Mouse (Mus musculus) limb, embryonic 13.5 days (tissue): ENCODE results near the gene Numa1. TPM values are rescaled to one million over a fixed set of nuclear protein-coding genes. Genes with fewer than 3 reads are reported as not detected.

Experiments
- ATAC-seq: fragments of 200-750 bp; cut with Nextera tagmentation; 2 replicates; pipeline ENCODE4 v1.8.0; 2017; ENCODE audit warnings: low read depth, moderate number of reproducible peaks, moderate TSS enrichment; ENCODE audit not compliant: low FRiP score
- H3K27ac ChIP-seq: fragments of 300-500 bp; sonication (generic); 2 replicates; pipeline ENCODE4 v1.5.1; 2015; ENCODE audit warnings: inconsistent platforms, mild to moderate bottlenecking, moderate library complexity
- H3K27me3 ChIP-seq: fragments of 300-500 bp; sonication (generic); 2 replicates; pipeline ENCODE4 v1.6.1; 2015; ENCODE audit warnings: mild to moderate bottlenecking, inconsistent platforms
- H3K36me3 ChIP-seq: fragments of 300-500 bp; sonication (generic); 2 replicates; pipeline ENCODE4 v1.6.1; 2015; ENCODE audit warnings: inconsistent platforms, mild to moderate bottlenecking, moderate library complexity
- H3K4me1 ChIP-seq: fragments of 300-500 bp; sonication (generic); 2 replicates; pipeline ENCODE4 v1.6.1; 2015; ENCODE audit warnings: inconsistent platforms
- H3K4me2 ChIP-seq: fragments of 300-500 bp; sonication (generic); replicated peaks from 2 replicates; pipeline ENCODE4 v1.6.1; 2015; ENCODE audit warnings: inconsistent platforms, mild to moderate bottlenecking, moderate library complexity
- H3K4me3 ChIP-seq: fragments of 300-500 bp; sonication (generic); 2 replicates; pipeline ENCODE4 v1.5.1; 2015; ENCODE audit warnings: moderate library complexity, mild to moderate bottlenecking, inconsistent platforms
- H3K9ac ChIP-seq: fragments of 300-500 bp; sonication (generic); 2 replicates; pipeline ENCODE4 v1.6.1; 2015; ENCODE audit warnings: mild to moderate bottlenecking, inconsistent platforms
- H3K9me3 ChIP-seq: fragments of 300-500 bp; sonication (generic); 2 replicates; pipeline ENCODE4 v1.6.1; 2016; ENCODE audit warnings: inconsistent platforms
- WGBS: fragments of 180-500 bp; shearing (Covaris S2); methylation state at CpG from one replicate; pipeline ENCODE4 v1.1.7; 2015; 5-methylcytosine and 5-hydroxymethylcytosine counted together
- polyA plus RNA-seq: library from polyadenylated mRNA; unstranded; fragments of >200 nt; fragmentation: Nextera tagmentation; extraction: Ambion mirVana; gene quantifications from 2 replicates; pipeline ENCODE4 v1.2.1, GENCODE M21; 2015

The Numa1 gene
- polyA plus RNA-seq, 1 experiment from 2014 or later, result 96.2 TPM

- Histone ChIP-seq H3K4me1 (no peaks in the 10 kb centered on the region), H3K27ac (peak overlapping the region; percentile 15; the same call in 1 of the 2 replicates), H3K9ac (no peak overlapping the region), H3K9me3 (no peaks in the 10 kb centered on the region), H3K4me3 (no peak overlapping the region), H3K36me3 (peaks cover 95% of the 10 kb centered on the region), H3K27me3 (no peaks in the 10 kb centered on the region), H3K4me2 (no peak overlapping the region)
- WGBS, result 95% methylated on average over 15 of the region's 15 CpGs
- no peak for ATAC-seq
Measured at GRCm38 (mm10) chr7:101999461-102000151, 65.7 kb downstream of the Numa1 start.

DNA sequence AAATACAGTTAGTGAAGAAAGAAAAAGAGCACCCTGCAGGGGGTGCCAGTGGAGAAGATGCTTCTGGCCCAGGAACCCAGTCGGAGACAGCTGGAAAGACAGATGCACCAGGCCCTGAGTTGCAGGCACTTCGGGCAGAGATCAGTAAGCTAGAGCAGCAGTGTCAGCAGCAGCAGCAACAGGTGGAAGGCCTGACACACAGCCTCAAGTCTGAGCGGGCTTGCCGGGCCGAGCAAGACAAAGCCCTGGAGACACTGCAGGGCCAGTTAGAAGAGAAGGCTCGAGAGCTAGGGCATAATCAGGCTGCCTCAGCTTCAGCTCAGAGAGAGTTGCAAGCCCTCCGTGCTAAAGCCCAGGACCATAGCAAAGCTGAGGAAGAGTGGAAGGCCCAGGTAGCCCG is 66.4 kb downstream of the Numa1 start:
- WGBS, result 85% methylated on average over 8 of the region's 8 CpGs
- H3K27ac ChIP-seq, result 0 out of 2 replicates have a peak overlapping the region, but pooled peaks have one; percentile 72

DNA sequence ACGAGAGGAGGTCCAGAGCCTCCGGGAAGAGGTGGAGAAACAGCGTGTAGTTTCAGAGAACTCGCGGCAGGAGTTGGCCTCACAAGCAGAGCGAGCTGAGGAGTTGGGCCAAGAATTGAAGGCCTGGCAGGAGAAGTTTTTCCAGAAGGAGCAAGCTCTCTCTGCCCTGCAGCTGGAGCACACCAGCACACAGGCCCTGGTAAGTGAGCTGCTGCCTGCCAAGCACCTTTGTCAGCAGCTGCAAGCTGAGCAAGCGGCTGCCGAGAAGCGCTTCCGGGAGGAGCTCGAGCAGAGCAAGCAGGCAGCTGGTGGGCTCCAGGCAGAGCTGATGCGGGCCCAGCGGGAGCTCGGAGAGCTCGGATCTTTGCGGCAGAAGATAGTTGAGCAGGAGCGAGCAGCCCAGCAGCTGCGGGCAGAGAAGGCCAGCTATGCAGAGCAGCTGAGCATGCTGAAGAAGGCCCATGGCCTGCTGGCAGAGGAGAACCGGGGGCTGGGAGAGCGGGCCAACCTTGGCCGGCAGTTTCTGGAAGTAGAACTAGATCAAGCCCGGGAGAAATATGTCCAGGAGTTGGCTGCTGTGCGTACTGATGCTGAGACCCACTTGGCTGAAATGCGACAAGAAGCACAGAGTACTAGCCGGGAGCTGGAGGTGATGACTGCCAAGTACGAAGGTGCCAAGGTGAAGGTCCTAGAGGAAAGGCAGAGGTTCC is 67.2 kb downstream of the Numa1 start:
- H3K4me3 ChIP-seq, result no peak overlapping the region
- 90% methylated on average over 26 of the region's 26 CpGs for WGBS
- H3K9ac ChIP-seq, result no peak overlapping the region
- no peaks in the 10 kb centered on the region for H3K9me3 ChIP-seq
- no peaks in the 10 kb centered on the region for H3K4me1 ChIP-seq
- ATAC-seq, result peak; percentile 52; the same call in 1 of the 2 replicates
- H3K27me3 ChIP-seq, result no peaks in the 10 kb centered on the region
- peaks cover 95% of the 10 kb centered on the region for H3K36me3 ChIP-seq
- peak overlapping the region; percentile 72; the same call in 1 of the 2 replicates for H3K27ac ChIP-seq
- H3K4me2 ChIP-seq, result no peak overlapping the region

More for the DNA sequence above, 66.4 kb downstream of the Numa1 start:
- Histone ChIP-seq H3K9ac (no peak overlapping the region), H3K4me1 (no peaks in the 10 kb centered on the region), H3K9me3 (no peaks in the 10 kb centered on the region), H3K27me3 (no peaks in the 10 kb centered on the region), H3K36me3 (peaks cover 95% of the 10 kb centered on the region), H3K4me3 (no peak overlapping the region), H3K4me2 (no peak overlapping the region)
- ATAC-seq, result peak; percentile 52; the same call in 1 of the 2 replicates

- Histone ChIP-seq H3K9ac (no peak overlapping the region), H3K4me2 (no peak overlapping the region), H3K27me3 (no peaks in the 10 kb centered on the region), H3K27ac (no peak overlapping the region), H3K4me1 (no peaks in the 10 kb centered on the region; the same call in 1 of the 2 replicates), H3K9me3 (no peaks in the 10 kb centered on the region), H3K4me3 (no peak overlapping the region), H3K36me3 (peaks cover 97% of the 10 kb centered on the region)
- WGBS, result 79% methylated on average over 1 of the region's 1 CpGs
- no peak for ATAC-seq
Measured at GRCm38 (mm10) chr7:102006520-102006919, 72.6 kb downstream of the Numa1 start.

DNA sequence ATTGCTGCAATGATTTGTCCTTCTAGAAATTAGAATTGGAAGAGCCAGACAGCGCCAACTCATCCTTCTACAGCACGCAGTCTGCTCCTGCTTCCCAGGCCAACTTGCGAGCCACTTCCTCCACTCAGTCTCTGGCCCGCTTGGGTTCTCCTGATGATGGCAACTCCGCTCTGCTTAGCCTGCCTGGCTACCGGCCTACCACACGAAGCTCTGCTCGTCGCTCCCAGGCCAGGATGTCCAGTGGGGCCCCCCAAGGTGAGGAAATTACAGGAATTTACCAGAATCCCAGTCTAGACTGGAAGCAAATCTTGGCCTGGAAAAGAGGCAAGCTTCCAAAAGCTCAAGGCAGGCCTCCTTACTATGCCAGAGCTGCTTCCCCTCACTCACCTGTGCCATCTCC is 77.9 kb downstream of the Numa1 start:
- Histone ChIP-seq H3K27ac (no peak overlapping the region), H3K4me2 (no peak overlapping the region), H3K36me3 (peaks cover 100% of the 10 kb centered on the region), H3K27me3 (no peaks in the 10 kb centered on the region), H3K9me3 (no peaks in the 10 kb centered on the region), H3K4me3 (no peak overlapping the region), H3K9ac (no peak overlapping the region), H3K4me1 (no peaks in the 10 kb centered on the region)
- no peak for ATAC-seq
- 89% methylated on average over 9 of the region's 9 CpGs for WGBS

- no peak overlapping the region for H3K4me3 ChIP-seq
- 92% methylated on average over 8 of the region's 8 CpGs for WGBS
- H3K4me2 ChIP-seq, result no peak overlapping the region
- no peaks in the 10 kb centered on the region for H3K9me3 ChIP-seq
- no peak overlapping the region for H3K9ac ChIP-seq
- peaks cover 100% of the 10 kb centered on the region for H3K36me3 ChIP-seq
- no peaks in the 10 kb centered on the region for H3K27me3 ChIP-seq
- H3K27ac ChIP-seq, result no peak overlapping the region
- no peak for ATAC-seq
- no peaks in the 10 kb centered on the region for H3K4me1 ChIP-seq
Measured at GRCm38 (mm10) chr7:102013416-102013815, 79.5 kb downstream of the Numa1 start.

- WGBS, result 84% methylated on average over 2 of the region's 2 CpGs
- Histone ChIP-seq H3K27ac (no peak overlapping the region), H3K27me3 (no peaks in the 10 kb centered on the region), H3K9ac (no peak overlapping the region), H3K4me2 (no peak overlapping the region), H3K36me3 (peaks cover 100% of the 10 kb centered on the region), H3K4me1 (no peaks in the 10 kb centered on the region), H3K4me3 (no peak overlapping the region), H3K9me3 (no peaks in the 10 kb centered on the region)
- no peak for ATAC-seq
Measured at GRCm38 (mm10) chr7:102014995-102015394, 81.1 kb downstream of the Numa1 start.

- Histone ChIP-seq H3K4me2 (no peak overlapping the region), H3K4me3 (no peak overlapping the region), H3K27me3 (no peaks in the 10 kb centered on the region), H3K9ac (no peak overlapping the region), H3K36me3 (peaks cover 99% of the 10 kb centered on the region), H3K9me3 (no peaks in the 10 kb centered on the region), H3K4me1 (no peaks in the 10 kb centered on the region), H3K27ac (no peak overlapping the region)
- 83% methylated on average over 4 of the region's 4 CpGs for WGBS
- no peak for ATAC-seq
Measured at GRCm38 (mm10) chr7:102016936-102017335, 83.0 kb downstream of the Numa1 start.

DNA sequence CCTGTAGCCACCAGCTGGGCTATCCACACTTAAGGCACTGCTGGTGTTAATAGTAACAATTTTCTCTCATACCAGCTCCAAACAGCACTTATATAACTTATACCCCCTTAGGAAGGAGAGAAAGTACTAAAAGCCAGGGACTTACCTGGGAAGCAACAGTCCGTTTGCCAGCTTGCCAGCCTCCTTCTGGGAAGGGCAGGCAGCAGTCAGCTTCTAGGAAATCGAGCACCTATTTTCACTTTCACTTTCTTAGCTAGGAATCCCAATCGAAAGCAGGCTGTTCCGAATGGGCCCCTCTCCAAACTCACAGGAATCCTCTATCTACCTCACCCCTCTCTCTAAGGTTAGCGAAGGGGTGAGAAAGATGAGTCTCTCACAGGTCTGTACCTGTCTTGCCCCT is 83.5 kb downstream of the Numa1 start:
- no peak for ATAC-seq
- Histone ChIP-seq H3K4me1 (no peaks in the 10 kb centered on the region), H3K4me2 (no peak overlapping the region), H3K9me3 (no peaks in the 10 kb centered on the region), H3K9ac (no peak overlapping the region), H3K27ac (no peak overlapping the region), H3K4me3 (no peak overlapping the region), H3K27me3 (no peaks in the 10 kb centered on the region), H3K36me3 (peaks cover 99% of the 10 kb centered on the region)
- 80% methylated on average over 5 of the region's 5 CpGs for WGBS

GRCm38 (mm10) chr7:102018034-102018433 is 84.1 kb downstream of the Numa1 start:
- Histone ChIP-seq H3K4me2 (no peak overlapping the region), H3K9me3 (no peaks in the 10 kb centered on the region), H3K27ac (no peak overlapping the region), H3K27me3 (no peaks in the 10 kb centered on the region), H3K36me3 (peaks cover 99% of the 10 kb centered on the region), H3K4me3 (no peak overlapping the region), H3K9ac (no peak overlapping the region), H3K4me1 (no peaks in the 10 kb centered on the region)
- 85% methylated on average over 7 of the region's 7 CpGs for WGBS
- no peak for ATAC-seq

DNA sequence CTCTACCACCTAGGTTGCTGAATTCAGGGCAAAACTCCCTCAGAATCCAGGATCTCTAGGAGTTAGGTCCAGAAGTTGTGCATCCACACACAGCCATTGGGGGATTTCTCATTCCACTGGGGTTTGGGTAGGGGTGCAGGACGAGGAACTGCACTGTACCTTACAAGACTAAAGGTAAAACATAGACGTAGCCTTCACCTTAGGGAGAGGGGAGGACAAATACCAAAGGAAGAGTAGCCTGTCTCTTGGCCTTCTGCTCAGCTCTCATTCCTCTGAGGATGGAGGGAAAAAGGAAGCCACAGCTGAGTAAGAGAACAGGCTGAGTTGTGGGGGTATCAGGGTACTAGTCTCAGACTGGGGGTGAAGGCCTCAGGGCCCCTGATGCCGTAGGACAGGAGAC is 84.7 kb downstream of the Numa1 start, which contains the start of gene Il18bp:
Il18bp (minus strand) TSS at position 101 of the 400 bp plus-strand sequence.
- no peak within 1 kb of the TSS for H3K4me2 ChIP-seq
- ATAC-seq, result no peak
- H3K27me3 ChIP-seq, result no peaks in the 10 kb centered on the region
- no peak within 1 kb of the TSS for H3K4me3 ChIP-seq
- no peaks in the 10 kb centered on the region for H3K4me1 ChIP-seq
- no peaks in the 10 kb centered on the region for H3K9me3 ChIP-seq
- peaks cover 99% of the 10 kb centered on the region for H3K36me3 ChIP-seq
- WGBS, result 94% methylated on average over 3 of the region's 3 CpGs
- no peak within 1 kb of the TSS for H3K27ac ChIP-seq
- H3K9ac ChIP-seq, result no peak within 1 kb of the TSS

GRCm38 (mm10) chr7:102019362-102019761 is 85.5 kb downstream of the Numa1 start:
- Histone ChIP-seq H3K4me1 (no peaks in the 10 kb centered on the region), H3K4me2 (no peak overlapping the region), H3K4me3 (no peak overlapping the region), H3K36me3 (peaks cover 96% of the 10 kb centered on the region), H3K9ac (no peak overlapping the region), H3K27me3 (no peaks in the 10 kb centered on the region), H3K27ac (no peak overlapping the region), H3K9me3 (no peaks in the 10 kb centered on the region)
- ATAC-seq, result no peak
- WGBS, result 79% methylated on average over 3 of the region's 3 CpGs
